Mouse (Mus musculus) kidney, postnatal 14 days (tissue): Measurements from ENCODE around the gene Slc25a43.
"Not testable (repeated sequence)": the region's sequence is repeated elsewhere in the genome, so short reads cannot be mapped to it uniquely, and the experiment has no call there.

Experiments
- DNase-seq: peaks from one replicate; pipeline ENCODE4 v3.0.0; 2022; ENCODE audit warnings: mixed read lengths

The Slc25a43 gene

DNA sequence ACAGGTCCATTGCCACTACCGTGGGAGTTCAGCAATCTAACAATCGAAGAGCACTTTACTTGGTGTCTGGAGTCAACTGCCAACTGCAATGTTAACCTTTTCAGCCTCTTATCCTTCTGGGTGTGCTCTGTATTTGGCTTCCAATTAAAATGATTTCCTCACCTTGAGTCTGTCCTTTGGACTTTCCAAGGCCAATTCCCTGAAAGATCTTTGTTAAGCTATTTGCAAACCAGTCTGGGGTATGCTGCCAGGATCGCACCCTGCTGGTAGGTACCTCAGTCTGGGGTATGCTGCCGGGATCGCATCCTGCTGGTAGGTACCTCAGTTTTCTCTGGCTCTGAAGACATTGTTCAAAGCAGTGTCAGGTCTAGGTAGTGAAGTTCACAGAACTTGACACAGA, 51.1 kb downstream of the Slc25a43 start:
- DNase-seq, result no peak

GRCm38 (mm10) chrX:36795424-36796162, 52.1 kb downstream of the Slc25a43 start, which contains the start of gene Slc25a5:
Gene Slc25a5, plus strand, starts transcription at chrX:36795651.
- peak; percentile 92 for DNase-seq

DNA sequence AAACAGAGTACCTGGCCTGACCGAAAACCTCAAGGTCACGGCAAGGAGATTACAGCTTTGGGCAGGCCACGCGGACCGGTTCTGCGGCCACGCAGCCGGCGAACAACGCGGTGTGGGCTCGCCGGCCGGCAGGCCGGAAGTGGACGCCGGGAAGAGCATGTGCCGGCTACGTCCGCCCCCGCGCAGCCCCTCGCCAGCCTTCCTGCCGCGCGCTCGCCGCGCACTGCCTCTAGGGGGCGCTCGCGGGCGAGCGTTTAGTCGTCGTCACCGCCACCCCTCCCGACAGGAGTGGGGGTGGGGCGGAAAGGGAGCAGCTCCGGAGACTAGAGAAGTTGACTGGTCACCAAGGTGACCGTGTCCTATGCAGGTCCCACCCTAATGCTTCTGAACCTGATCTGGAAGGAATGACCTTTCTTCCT, 52.7 kb downstream of the Slc25a43 start:
- peak; percentile 89 for DNase-seq

DNA sequence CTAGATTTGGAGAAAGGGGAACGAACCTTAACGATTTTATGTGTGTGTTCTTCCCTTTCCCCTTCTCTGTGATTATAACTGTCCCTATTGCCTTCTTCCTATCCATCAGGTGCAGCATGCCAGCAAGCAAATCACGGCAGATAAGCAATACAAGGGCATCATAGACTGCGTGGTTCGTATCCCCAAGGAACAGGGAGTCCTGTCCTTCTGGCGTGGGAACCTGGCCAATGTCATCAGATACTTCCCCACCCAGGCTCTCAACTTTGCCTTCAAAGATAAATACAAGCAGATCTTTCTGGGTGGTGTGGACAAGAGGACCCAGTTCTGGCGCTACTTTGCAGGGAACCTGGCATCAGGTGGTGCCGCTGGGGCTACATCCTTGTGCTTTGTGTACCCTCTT, 53.3 kb downstream of the Slc25a43 start:
- not testable (repeated sequence) for DNase-seq

GRCm38 (mm10) chrX:36799131-36799879, 55.8 kb downstream of the Slc25a43 start:
- DNase-seq, result no peak

DNA sequence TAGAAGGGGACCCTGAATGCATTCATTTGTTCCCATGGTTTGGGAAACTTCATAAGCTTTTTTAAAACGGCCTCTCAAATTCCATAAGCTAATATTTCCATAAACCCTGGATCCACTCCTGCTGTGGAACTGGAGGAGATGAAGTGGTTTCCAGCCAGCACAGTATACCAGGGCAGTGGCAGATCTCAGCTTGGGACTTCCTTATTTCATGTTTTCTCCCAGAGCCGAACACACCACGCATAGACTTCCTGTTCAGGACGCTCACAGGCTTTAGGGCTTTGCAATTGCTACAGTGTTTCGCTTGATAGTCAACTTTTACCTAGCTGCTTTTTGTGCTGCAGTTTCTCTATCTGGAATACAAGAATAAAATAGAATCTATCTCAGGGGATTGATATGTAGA, 59.7 kb downstream of the Slc25a43 start:
- DNase-seq, result no peak

DNA sequence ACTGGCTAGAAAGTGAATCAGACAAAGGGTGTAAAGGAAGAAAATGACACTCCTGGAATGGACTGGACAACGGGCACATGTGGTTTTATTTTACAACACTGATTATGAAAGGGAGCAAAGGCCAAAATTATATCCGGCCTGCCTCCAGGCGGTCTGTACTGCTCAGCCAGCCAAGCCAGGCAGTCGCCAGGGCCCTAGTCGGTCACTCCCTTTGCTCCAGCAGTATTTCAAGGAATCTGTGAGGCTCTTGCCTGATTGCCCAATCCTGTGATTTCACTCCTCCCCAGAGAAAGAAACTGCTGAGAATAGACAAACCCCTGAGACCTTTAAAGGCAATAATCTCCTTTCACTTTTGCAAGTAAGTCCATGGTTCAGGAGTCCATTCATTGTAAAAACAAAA, 60.7 kb downstream of the Slc25a43 start:
- peak; percentile 69 for DNase-seq

GRCm38 (mm10) chrX:36805466-36806235, 62.2 kb downstream of the Slc25a43 start:
- no peak for DNase-seq

- peak; percentile 92 for DNase-seq
These were observed 64.2 kb downstream of the Slc25a43 start for GRCm38 (mm10) chrX:36807360-36808317.

- no peak for DNase-seq
These were observed 64.8 kb downstream of the Slc25a43 start for GRCm38 (mm10) chrX:36808318-36808683.

DNA sequence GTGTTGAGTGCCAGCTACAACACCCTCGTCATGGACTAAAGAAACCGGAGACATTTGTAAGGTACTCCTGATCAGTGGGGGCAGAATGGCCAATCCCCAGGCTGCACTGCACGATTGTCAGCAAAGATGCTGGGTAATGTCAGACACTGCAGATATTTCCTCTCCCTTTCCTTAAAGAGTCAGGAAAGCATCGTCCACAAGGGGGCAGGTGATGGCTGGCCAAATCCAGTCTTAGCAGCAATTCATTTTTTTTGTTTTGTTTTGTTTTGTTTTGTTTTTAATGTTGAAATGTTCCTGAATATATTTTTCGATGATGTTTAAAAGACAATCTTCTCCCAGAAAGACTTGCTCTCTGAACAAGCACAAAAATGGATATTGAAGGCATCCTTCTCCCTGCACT, 67.9 kb downstream of the Slc25a43 start:
- peak; percentile 51 for DNase-seq

- DNase-seq, result peak; percentile 73
These were observed 70.8 kb downstream of the Slc25a43 start for GRCm38 (mm10) chrX:36814161-36814836.

DNA sequence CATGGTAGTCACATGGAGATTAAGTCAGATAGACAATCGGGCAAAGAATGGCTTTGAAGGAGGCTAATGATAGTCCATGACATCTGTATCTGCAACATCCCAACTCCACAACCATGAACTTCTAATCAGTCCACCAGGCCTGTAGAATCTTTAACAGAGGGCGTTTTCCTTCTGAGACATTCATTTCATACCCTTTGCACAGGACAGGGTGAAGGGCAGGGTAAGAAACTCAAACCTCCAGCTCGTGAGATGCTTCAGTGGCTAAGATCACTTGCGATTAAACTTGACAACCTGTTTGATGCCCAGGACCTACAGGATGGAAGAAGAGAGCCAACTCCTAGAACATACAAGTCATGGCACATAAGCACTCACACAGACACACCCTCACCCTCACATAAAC, 71.6 kb downstream of the Slc25a43 start:
- no peak for DNase-seq

DNA sequence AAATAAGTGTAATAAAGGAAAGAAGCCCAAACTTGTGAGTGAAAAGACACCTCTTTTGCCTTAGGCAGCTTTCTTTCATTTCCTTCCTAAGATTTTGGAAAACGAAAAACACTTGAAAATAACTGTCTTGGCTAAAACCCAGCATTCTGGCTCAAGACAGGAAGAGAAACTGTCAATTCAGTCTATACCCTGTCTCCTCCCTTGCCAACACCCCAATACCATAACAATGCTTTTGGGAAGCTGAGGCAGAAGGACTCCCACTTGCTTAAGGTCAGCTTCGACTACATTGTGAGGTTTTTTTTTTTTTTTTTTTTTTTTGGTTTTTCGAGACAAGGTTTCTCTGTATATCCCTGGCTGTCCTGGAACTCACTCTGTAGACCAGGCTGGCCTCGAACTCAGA, 72.0 kb downstream of the Slc25a43 start:
- DNase-seq, result no peak

GRCm38 (mm10) chrX:36816368-36816899, 73.0 kb downstream of the Slc25a43 start:
- DNase-seq, result no peak

DNA sequence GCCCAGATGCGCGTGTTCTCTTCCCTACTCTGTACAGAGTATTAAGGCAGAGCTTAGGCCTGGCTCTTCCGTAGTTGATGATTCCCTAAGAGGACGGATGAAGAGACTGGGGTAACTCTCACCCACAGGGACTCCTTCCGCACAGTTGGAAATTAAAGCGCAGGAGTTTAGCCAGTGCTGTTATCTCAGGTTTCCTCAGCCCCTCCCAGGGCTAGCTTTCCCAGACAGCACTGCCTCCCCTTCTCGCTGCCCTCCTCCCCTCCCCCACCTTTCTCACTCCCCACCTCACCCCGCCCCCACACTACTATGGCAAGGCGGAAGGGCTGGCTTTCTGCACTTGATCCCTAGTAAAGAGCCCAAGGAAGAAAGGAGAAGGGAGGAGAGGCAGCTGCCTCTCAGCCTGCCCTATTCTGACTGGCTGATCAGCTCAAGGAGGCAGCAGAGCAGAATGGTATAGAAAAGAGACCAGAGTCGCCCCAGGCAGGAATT, 73.5 kb downstream of the Slc25a43 start:
- DNase-seq, result peak; percentile 31

- DNase-seq, result no peak
These were observed 76.1 kb downstream of the Slc25a43 start for GRCm38 (mm10) chrX:36819575-36819974.

GRCm38 (mm10) chrX:36820201-36820600, 76.7 kb downstream of the Slc25a43 start:
- peak; percentile 68 for DNase-seq

DNA sequence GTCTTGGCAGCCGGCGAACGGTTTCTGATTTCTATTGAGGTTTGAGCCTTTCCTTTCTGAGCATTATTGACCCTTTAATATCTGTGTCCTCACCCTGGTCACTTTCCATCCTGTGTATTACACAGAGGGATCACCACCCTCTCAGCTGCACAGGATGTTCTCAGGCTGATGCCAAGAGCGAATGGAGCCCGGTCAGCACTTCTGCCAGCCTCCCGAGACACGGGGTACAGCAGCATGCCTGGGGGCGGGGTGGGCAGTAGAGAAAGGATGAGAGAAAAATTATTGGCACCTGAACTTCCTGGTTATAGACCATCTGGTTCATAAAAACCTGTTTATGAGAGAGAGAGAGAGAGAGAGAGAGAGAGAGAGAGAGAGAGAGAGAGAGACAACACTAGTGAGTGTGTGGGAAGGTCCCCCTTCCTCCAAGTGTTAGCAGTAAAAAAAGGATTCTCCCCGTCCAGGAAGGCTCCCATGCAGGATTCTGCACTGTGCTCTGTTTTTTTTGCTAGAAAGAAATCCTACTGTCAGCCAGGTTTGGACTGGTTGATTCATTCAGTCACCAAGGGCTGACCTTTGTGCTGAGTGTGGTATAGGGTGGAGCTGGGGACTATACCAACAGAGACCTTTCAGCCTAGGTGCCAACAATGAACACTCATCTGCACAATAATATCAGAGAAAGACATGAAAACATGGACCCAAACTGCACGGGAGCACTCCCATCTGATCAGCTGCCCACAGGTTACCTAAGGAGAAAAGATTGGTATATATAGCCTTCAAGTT, 80.7 kb downstream of the Slc25a43 start:
- peak; percentile 50 for DNase-seq

GRCm38 (mm10) chrX:36825032-36825431, 81.6 kb downstream of the Slc25a43 start:
- peak; percentile 75 for DNase-seq
